Mouse (Mus musculus): Measurements from ENCODE around the gene Ccdc159.

The Ccdc159 gene

GRCm38 (mm10) chr9:21935466-21936131, 8.3 kb downstream of the Ccdc159 start:
- no peak for DNase-seq

GRCm38 (mm10) chr9:21936692-21937570, 9.7 kb downstream of the Ccdc159 start, which contains the start of gene Plppr2:
Plppr2 (plus strand) TSS chr9:21937033.
- DNase-seq, result peak; percentile 73 to 83

GRCm38 (mm10) chr9:21937711-21938175, 10.5 kb downstream of the Ccdc159 start:
- no peak for DNase-seq

GRCm38 (mm10) chr9:21938234-21938855, 11.1 kb downstream of the Ccdc159 start:
- DNase-seq, result no peak

GRCm38 (mm10) chr9:21943046-21943445, 15.8 kb downstream of the Ccdc159 start:
- no peak for DNase-seq

GRCm38 (mm10) chr9:21943638-21944037, 16.4 kb downstream of the Ccdc159 start:
- no peak for DNase-seq

GRCm38 (mm10) chr9:21944267-21944666, 17.0 kb downstream of the Ccdc159 start:
- no peak for DNase-seq

GRCm38 (mm10) chr9:21947540-21948130, 20.4 kb downstream of the Ccdc159 start:
- DNase-seq, result no peak

- DNase-seq, result no peak
These were observed 20.9 kb downstream of the Ccdc159 start for GRCm38 (mm10) chr9:21948146-21948545.

- no peak for DNase-seq
These were observed 21.5 kb downstream of the Ccdc159 start for GRCm38 (mm10) chr9:21948790-21949189.

- peak; percentile 47 to 70 for DNase-seq
These were observed 23.1 kb downstream of the Ccdc159 start for GRCm38 (mm10) chr9:21950322-21950721.

GRCm38 (mm10) chr9:21951977-21952376, 24.7 kb downstream of the Ccdc159 start:
- DNase-seq, result no peak

GRCm38 (mm10) chr9:21953600-21953999, 26.3 kb downstream of the Ccdc159 start:
- no peak for DNase-seq

GRCm38 (mm10) chr9:21954635-21955034, 27.4 kb downstream of the Ccdc159 start:
- no peak for DNase-seq

GRCm38 (mm10) chr9:21955225-21955569, 27.9 kb downstream of the Ccdc159 start:
- DNase-seq, result no peak

GRCm38 (mm10) chr9:21955570-21956281, 28.5 kb downstream of the Ccdc159 start, which contains the start of gene Swsap1:
Swsap1 (plus strand) TSS chr9:21955755.
- DNase-seq, result peak; percentile 98 to 99

GRCm38 (mm10) chr9:21958372-21958771, 31.1 kb downstream of the Ccdc159 start:
- DNase-seq, result no peak

GRCm38 (mm10) chr9:21959244-21959643, 32.0 kb downstream of the Ccdc159 start:
- no peak for DNase-seq

GRCm38 (mm10) chr9:21960135-21960534, 32.9 kb downstream of the Ccdc159 start:
- no peak for DNase-seq

GRCm38 (mm10) chr9:21960558-21961208, 33.4 kb downstream of the Ccdc159 start:
- DNase-seq, result no peak

- no peak for DNase-seq
These were observed 34.2 kb downstream of the Ccdc159 start for GRCm38 (mm10) chr9:21961366-21961980.

Measured in thymus, postnatal 36 days (tissue).